Mouse (Mus musculus) MN1 (cell line): ENCODE measurements around the gene Pcgf6.
"Not testable (repeated sequence)": the region's sequence is repeated elsewhere in the genome, so short reads cannot be mapped to it uniquely, and the experiment has no call there.

Experiments
- DNase-seq: peaks from one replicate; pipeline ENCODE4 v3.0.0-alpha.2; 2016; ENCODE audit warnings: low spot score

The Pcgf6 gene

GRCm38 (mm10) chr19:46998168-46998870 lies 52.4 kb downstream of the Pcgf6 start:
- DNase-seq, result no peak

GRCm38 (mm10) chr19:46996095-46996494 lies 54.6 kb downstream of the Pcgf6 start:
- DNase-seq, result no peak

DNA sequence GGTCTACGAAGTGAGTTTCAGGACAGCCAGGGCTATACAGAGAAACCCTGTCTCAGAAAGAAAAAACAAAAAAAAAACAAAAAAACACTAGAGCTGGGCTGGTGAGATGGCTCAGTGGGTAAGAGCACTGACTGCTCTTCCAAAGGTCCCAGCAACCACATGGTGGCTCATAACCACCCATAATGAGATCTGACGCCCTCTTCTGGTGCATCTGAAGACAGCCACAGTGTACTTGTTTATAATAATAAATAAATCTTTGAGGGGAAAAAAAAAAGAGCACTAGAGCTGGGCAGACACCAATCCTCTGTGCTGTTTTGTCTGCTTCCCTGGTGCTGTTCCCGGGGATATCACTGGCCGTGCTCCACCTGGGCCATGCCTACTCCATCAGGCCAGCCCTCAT lies 58.4 kb downstream of the Pcgf6 start:
- DNase-seq, result not testable (repeated sequence)

DNA sequence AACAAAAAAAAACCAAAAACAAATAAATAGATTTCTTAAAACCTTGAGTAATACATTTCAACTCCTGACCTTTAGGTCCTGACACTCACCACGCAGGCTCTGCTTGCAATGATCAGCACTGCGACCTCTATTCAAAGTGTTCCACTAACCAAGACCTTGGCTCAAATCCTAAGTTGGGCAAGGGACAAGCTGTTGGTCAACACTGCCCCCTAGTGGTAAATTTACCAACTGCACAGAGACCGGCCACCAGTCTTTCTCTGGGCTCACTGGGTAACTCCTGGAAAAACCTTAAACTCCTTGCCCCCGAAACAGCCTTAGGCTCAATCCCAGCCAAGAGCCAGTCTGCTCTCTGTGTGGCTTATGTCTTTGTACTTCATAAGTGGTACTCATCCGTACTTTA lies 59.6 kb downstream of the Pcgf6 start:
- peak; percentile 83 for DNase-seq

DNA sequence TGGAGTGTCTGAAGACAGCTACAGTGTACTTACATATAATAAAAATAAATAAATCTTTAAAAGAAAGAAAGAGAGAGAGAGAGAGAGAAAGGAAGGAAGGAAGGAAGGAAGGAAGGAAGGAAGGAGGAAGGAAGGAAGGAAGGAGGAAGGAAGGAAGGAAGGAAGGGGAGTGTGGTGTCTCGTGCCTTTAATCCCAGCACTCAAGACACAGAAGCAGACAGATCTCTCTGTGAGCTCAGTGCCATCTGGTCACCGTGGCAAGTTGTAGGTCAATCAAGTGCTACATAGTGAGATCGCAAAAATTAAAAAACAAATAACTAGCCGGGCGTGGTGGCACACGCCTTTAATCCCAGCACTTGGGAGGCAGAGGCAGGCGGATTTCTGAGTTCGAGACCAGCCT lies 60.1 kb downstream of the Pcgf6 start:
- not testable (repeated sequence) for DNase-seq

GRCm38 (mm10) chr19:46990153-46990518 lies 60.6 kb downstream of the Pcgf6 start:
- no peak for DNase-seq

- no peak for DNase-seq
Observed at GRCm38 (mm10) chr19:46989479-46990152, 61.1 kb downstream of the Pcgf6 start.

GRCm38 (mm10) chr19:46988231-46989087 lies 62.2 kb downstream of the Pcgf6 start:
- no peak for DNase-seq

DNA sequence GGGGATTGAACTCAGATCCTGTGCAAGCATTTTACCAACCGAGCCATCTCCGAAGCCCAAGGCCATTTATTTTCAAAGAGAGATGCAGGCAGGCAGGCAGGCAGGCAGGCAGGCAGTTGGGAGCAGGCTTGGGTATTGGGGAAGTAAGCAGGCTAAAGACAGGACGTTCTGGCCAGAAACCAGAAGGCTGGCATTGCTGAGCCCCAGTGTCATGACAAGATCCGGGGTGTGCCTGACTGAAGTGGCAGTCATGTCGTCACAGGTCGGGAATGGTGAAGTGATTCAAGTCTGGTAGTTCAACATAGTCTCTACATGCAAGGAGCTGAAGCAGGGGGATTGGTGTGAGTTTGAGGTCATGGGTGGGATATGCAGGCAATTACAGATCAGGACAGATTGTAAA lies 63.1 kb downstream of the Pcgf6 start:
- no peak for DNase-seq

- no peak for DNase-seq
Observed at GRCm38 (mm10) chr19:46984726-46985622, 65.7 kb downstream of the Pcgf6 start.

DNA sequence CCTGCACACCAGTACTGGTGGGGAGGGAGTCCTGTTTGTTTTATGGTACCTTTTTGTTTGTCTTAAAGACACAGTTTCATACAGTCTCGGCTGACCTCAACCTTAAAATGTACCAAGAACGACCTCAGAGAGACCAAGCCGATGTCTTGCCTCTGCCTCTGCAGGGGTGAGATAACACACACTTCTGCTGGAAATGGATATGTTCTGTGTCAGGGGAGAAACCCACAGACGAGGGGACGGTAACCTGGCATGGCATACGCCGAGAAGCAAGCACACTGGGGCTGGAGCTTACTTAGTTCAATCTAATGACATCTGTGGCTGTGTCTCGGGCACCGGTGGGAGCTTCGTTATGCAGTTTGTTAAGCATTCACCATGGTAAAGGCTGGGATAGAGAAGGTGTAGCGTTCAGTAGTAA lies 66.7 kb downstream of the Pcgf6 start:
- DNase-seq, result no peak
